ENCODE assay signal across 23 mouse cellular contexts in the genomic region with DNA sequence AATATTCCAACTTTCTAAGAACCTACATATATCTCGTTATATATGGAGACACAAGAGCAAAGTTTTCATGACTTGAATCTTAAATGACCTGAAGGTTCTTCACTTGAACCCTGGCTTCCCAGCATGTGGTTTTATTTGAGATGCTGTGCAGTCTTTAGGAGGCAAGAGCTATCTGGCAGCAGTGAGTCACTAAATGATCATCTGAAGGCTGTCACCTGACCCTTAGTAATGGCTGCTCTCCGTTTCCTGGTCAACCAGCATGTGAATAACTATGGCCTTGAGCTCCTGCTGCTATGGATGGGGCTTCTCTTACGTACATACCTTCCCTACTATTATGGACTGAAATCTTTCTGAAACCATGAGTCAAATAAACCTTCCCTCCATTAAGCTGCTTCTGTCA.
DNase-seq lines count a peak whose midpoint lies in the region; ATAC-seq and TF ChIP-seq lines count a peak whose summit lies in the region.
"Had no signal": no experiment of that assay in that cellular context is flagged by ENCODE, and none has a peak within 500 bp of the region (broad histone marks: within the 10 kb centered on the region; RNA-seq: fewer than 3 reads in every experiment).

No protein-coding gene starts in this region.

- no peaks in the 10 kb centered on the region for H3K79me2 ChIP-seq in C2C12 (ENCODE audit: control insufficient read depth, insufficient read depth)
- H3K79me2 ChIP-seq in myocyte (ENCODE audit: control insufficient read depth, insufficient read depth), result no peaks in the 10 kb centered on the region

- TF ChIP-seq CTCF in C2C12 (IDR thresholded peaks at IDR 0.05; ENCODE audit: control insufficient read depth, insufficient read depth, insufficient read length), result no peak
- TF ChIP-seq CTCF in forebrain, postnatal 0 days (IDR thresholded peaks at IDR 0.05; ENCODE audit: low read depth), result no peak

- H3K9ac ChIP-seq in forebrain, postnatal 0 days, result no peak overlapping the region
- no peak overlapping the region for H3K9ac ChIP-seq in heart, embryonic 11.5 days (ENCODE audit: low read depth, low read length)

- TF ChIP-seq POLR2A in myocyte (IDR thresholded peaks at IDR 0.05; ENCODE audit: insufficient read length, low read depth), result no peak

- H3K27me3 ChIP-seq in C2C12 (ENCODE audit: control insufficient read depth, insufficient read depth, insufficient read length) (no peaks in the 10 kb centered on the region), myocyte (ENCODE audit: control insufficient read depth, insufficient read depth, insufficient read length) (no peaks in the 10 kb centered on the region)
- no peaks in the 10 kb centered on the region for H3K27me3 ChIP-seq in forebrain, postnatal 0 days (ENCODE audit: insufficient read depth, low read length)
- no peaks in the 10 kb centered on the region for H3K27me3 ChIP-seq in heart, embryonic 11.5 days (ENCODE audit: control insufficient read depth, insufficient read depth, low read length)
- H3K27me3 ChIP-seq: CH12.LX had no signal

- H3K79me3 ChIP-seq in C2C12 (ENCODE audit: low read depth), result no peaks in the 10 kb centered on the region

- H3K36me3 ChIP-seq in C2C12 (ENCODE audit: control insufficient read depth, insufficient read depth) (no peaks in the 10 kb centered on the region), myocyte (ENCODE audit: control insufficient read depth, insufficient read depth) (no peaks in the 10 kb centered on the region)
- H3K36me3 ChIP-seq in forebrain, postnatal 0 days (ENCODE audit: insufficient read depth), result no peaks in the 10 kb centered on the region
- no peaks in the 10 kb centered on the region for H3K36me3 ChIP-seq in heart, embryonic 11.5 days (ENCODE audit: control insufficient read depth, insufficient read depth, low read length)
- H3K36me3 ChIP-seq: G1E had no signal

- no peaks in the 10 kb centered on the region for H3K9me3 ChIP-seq in forebrain, postnatal 0 days (ENCODE audit: low read length)
- H3K9me3 ChIP-seq in heart, embryonic 11.5 days (replicated peaks; ENCODE audit: control insufficient read depth, low read length), result no peaks in the 10 kb centered on the region
- H3K9me3 ChIP-seq: G1E had no signal

- H3K4me3 ChIP-seq in C2C12 (ENCODE audit: insufficient read depth, poor library complexity, severe bottlenecking), result no peak overlapping the region
- H3K4me3 ChIP-seq in myocyte, result no peak overlapping the region
- H3K4me3 ChIP-seq in forebrain, postnatal 0 days (ENCODE audit: low read depth, low read length), result no peak overlapping the region
- H3K4me3 ChIP-seq in heart, embryonic 11.5 days (ENCODE audit: low read depth, low read length), result no peak overlapping the region

- 86% methylated on average over 3 of the region's 3 CpGs for WGBS in forebrain, postnatal 0 days
- 66% methylated on average over 3 of the region's 3 CpGs for WGBS in heart, embryonic 11.5 days (ENCODE audit: insufficient replicate concordance)

- no peak overlapping the region for H3K27ac ChIP-seq in forebrain, postnatal 0 days (ENCODE audit: low read depth, low read length)
- no peak overlapping the region for H3K27ac ChIP-seq in heart, embryonic 11.5 days (ENCODE audit: low read depth, low read length)

- no peaks in the 10 kb centered on the region for H3K4me1 ChIP-seq in forebrain, postnatal 0 days (ENCODE audit: insufficient read depth)
- H3K4me1 ChIP-seq in heart, embryonic 11.5 days (ENCODE audit: control insufficient read depth, insufficient read depth, low read length), result no peaks in the 10 kb centered on the region

- DNase-seq in 3T3-L1 (ENCODE audit: low read depth, low spot score), result peak; percentile 54
- no peak for DNase-seq in forebrain, postnatal 0 days
- DNase-seq in adrenal gland, adult 2 months, result no peak
- DNase-seq: adrenal gland, adult 8-10 months; adrenal gland, postnatal 10 days; adrenal gland, postnatal 14 days; adrenal gland, postnatal 25 days; adrenal gland, postnatal 36 days; B cell, adult 2 months; cerebellum, adult 11 months; cerebellum, adult 11-12 months; cerebellum, adult 18-20 months; cerebellum, adult 2 months; cerebellum, adult 8-10 months; cerebellum, adult 9-10 months had no signal

- H3K4me2 ChIP-seq in myocyte (ENCODE audit: low read depth), result no peak overlapping the region
- H3K4me2 ChIP-seq in forebrain, postnatal 0 days (ENCODE audit: low read depth), result no peak overlapping the region
- H3K4me2 ChIP-seq in heart, embryonic 11.5 days, result no peak overlapping the region

- ATAC-seq in forebrain, postnatal 0 days, result no peak
- no peak for ATAC-seq in heart, embryonic 11.5 days (replicated peaks; ENCODE audit: insufficient number of reproducible peaks, low FRiP score, low TSS enrichment)
- ATAC-seq: activated CD4-positive, CD25-positive, alpha-beta regulatory T cell, adult 4 months; CD4-positive, CD25-positive, alpha-beta regulatory T cell, adult 4 months; Patski had no signal

- H3ac ChIP-seq in C2C12 (ENCODE audit: control insufficient read depth, insufficient read length, low read depth) (no peak overlapping the region), myocyte (ENCODE audit: control insufficient read depth, insufficient read length) (no peak overlapping the region)

TF ChIP-seq in C2C12, 6 proteins besides CTCF, POLR2A, EP300 and RAD21:
- TF ChIP-seq MYOD1 (IDR thresholded peaks at IDR 0.05; ENCODE audit: control insufficient read depth, insufficient read length, low read depth), result no peak
- no peak for TF ChIP-seq CEBPB (IDR thresholded peaks at IDR 0.05; ENCODE audit: low read depth)
- TF ChIP-seq FOSL1 (IDR thresholded peaks at IDR 0.05; ENCODE audit: insufficient read depth, low read length, poor library complexity, severe bottlenecking), result no peak
- TF ChIP-seq USF1 (IDR thresholded peaks at IDR 0.05; ENCODE audit: low read depth), result peak; percentile 73

TF ChIP-seq in myocyte, 11 proteins besides CTCF, POLR2A, EP300 and RAD21:
- TF ChIP-seq USF1 (IDR thresholded peaks at IDR 0.05; ENCODE audit: low read depth), result peak; percentile 31
- TF ChIP-seq POLR2AphosphoS2 (IDR thresholded peaks at IDR 0.05; ENCODE audit: insufficient read length, low read depth), result no peak
- no peak for TF ChIP-seq SRF (IDR thresholded peaks at IDR 0.05; ENCODE audit: control insufficient read depth, insufficient read length, low read depth)
